Mouse (Mus musculus): ENCODE measurements around the gene Mroh2a. TPM values are rescaled to one million over a fixed set of nuclear protein-coding genes. Genes with fewer than 3 reads are reported as not detected.

The Mroh2a gene
- total RNA-seq, 2 experiments from 2014 or later: not detected

DNA sequence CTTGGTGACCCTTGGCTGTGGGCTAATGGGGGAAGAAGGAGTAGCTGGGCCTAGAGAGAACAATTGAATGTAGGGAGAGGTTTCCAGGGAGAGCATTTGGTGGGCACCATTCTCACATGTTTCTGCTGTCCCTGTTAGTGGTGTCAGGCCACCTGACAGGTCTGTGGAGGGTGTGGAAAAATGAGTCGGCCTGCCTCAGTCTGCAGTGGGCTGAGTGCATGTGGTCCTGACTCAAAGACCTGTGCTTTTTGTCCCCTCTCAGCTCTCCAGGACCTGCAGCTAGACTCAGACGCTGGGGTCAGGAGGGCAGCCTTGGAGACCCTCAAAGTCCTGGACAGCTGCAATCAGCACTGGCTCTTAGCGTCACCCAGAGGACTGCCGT, 32.8 kb downstream of the Mroh2a start:
- no peak overlapping the region for H3K27ac ChIP-seq
- intact Hi-C loops (cut with DNase I): no loop called here
- no peak for TF ChIP-seq CTCF (IDR thresholded peaks at IDR 0.05)
- no peak for DNase-seq
- no peak overlapping the region for H3K4me3 ChIP-seq

GRCm38 (mm10) chr1:88260114-88260513, 33.3 kb downstream of the Mroh2a start:
- DNase-seq: no peak
- no peak overlapping the region for H3K4me3 ChIP-seq
- H3K27ac ChIP-seq: no peak overlapping the region
- intact Hi-C loops (cut with DNase I): no loop called here
- TF ChIP-seq CTCF (IDR thresholded peaks at IDR 0.05): no peak

DNA sequence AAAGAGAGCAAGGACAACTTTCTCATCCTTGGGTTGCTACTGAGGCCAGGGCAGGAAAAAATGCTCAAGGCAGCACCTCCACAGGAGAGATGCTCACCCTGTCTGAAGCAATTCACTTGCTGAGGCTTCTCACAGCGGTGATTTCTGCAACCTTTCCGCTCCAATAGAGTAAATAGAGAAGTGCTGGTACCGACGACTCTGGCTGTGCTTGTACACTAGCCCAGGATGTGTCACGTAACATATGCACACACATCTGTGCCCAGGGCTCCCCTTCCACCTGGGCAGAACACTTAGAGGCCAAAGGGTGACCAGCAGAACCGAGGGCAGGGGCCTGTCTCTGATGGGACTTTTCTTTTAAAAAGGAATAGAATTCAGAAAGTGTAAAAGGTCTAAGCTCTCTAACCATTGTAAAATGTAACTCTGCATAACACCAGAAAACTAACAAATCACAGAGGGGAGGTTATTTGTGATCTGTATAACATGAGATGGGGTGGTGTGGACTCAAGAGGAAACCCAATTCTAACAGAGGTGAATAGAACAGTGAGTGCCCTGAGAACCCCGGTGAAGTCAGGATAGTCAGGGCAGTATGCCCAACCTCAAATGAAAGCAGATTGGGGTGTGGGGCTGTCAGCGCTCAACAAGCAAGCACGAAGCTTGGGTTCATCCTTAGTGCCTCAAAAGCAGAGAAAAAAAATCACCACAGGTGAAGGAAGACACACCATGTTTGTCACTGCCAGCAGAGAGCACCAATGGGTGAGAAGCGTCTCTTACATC, 34.0 kb downstream of the Mroh2a start:
- no peak overlapping the region for H3K4me3 ChIP-seq
- DNase-seq: no peak
- intact Hi-C loops (cut with DNase I): no loop called here
- no peak for TF ChIP-seq CTCF (IDR thresholded peaks at IDR 0.05)
- H3K27ac ChIP-seq: no peak overlapping the region

- DNase-seq: no peak
- intact Hi-C loops (cut with DNase I): no loop called here
- no peak overlapping the region for H3K27ac ChIP-seq
- H3K4me3 ChIP-seq: no peak overlapping the region
- no peak for TF ChIP-seq CTCF (IDR thresholded peaks at IDR 0.05)
Measured at GRCm38 (mm10) chr1:88261706-88262105, 34.9 kb downstream of the Mroh2a start.

- no peak for DNase-seq
- no peak for TF ChIP-seq CTCF (IDR thresholded peaks at IDR 0.05)
- Histone ChIP-seq H3K27ac (no peak overlapping the region), H3K4me3 (no peak overlapping the region)
- intact Hi-C loops (cut with DNase I): no loop called here
Measured at GRCm38 (mm10) chr1:88262255-88262654, 35.5 kb downstream of the Mroh2a start.

- no peak for DNase-seq
- intact Hi-C loops (cut with DNase I): no loop called here
Measured at GRCm38 (mm10) chr1:88262961-88263360, 36.2 kb downstream of the Mroh2a start.

GRCm38 (mm10) chr1:88263778-88264177, 37.0 kb downstream of the Mroh2a start:
- no peak for TF ChIP-seq CTCF (IDR thresholded peaks at IDR 0.05)
- no peak for DNase-seq
- H3K27ac ChIP-seq: no peak overlapping the region
- no peak overlapping the region for H3K4me3 ChIP-seq
- intact Hi-C loops (cut with DNase I): no loop called here

More at GRCm38 (mm10) chr1:88262961-88263360, 36.2 kb downstream of the Mroh2a start:
- H3K27ac ChIP-seq: no peak overlapping the region
- no peak overlapping the region for H3K4me3 ChIP-seq
- no peak for TF ChIP-seq CTCF (IDR thresholded peaks at IDR 0.05)

- no peak for DNase-seq
- intact Hi-C loops (cut with DNase I): no loop called here
- TF ChIP-seq CTCF (IDR thresholded peaks at IDR 0.05): no peak
- H3K4me3 ChIP-seq: no peak overlapping the region
- no peak overlapping the region for H3K27ac ChIP-seq
Measured at GRCm38 (mm10) chr1:88264237-88264868, 37.6 kb downstream of the Mroh2a start.

- TF ChIP-seq CTCF (IDR thresholded peaks at IDR 0.05): no peak
- intact Hi-C loops (cut with DNase I): no loop called here
- no peak overlapping the region for H3K4me3 ChIP-seq
- H3K27ac ChIP-seq: no peak overlapping the region
- no peak for DNase-seq
Measured at GRCm38 (mm10) chr1:88264869-88265240, 38.1 kb downstream of the Mroh2a start.

DNA sequence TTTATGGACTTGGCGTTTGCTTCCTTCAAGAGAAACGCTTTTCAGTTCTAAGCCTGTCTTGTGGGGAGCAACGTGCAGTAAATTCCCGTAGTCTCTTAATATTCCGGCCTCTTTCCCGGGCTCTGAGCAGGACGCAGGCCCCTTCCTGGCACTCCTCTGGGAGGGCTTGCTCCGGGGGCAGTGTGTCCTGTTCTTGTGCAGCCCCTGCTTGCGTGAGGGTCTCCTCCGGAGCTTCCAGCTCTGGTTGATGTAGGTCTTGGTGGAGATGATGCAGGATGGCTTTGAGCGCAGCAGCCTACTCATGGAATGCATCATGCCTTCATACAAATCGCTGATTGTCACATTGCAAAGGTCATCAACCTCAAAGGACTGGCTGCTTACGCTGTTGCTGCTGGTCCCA, 39.3 kb downstream of the Mroh2a start:
- DNase-seq: no peak
- Histone ChIP-seq H3K4me3 (no peak overlapping the region), H3K27ac (no peak overlapping the region)
- TF ChIP-seq CTCF (IDR thresholded peaks at IDR 0.05): no peak
- intact Hi-C loops (cut with DNase I): no loop called here

GRCm38 (mm10) chr1:88267489-88267888, 40.7 kb downstream of the Mroh2a start:
- no peak for DNase-seq
- intact Hi-C loops (cut with DNase I): no loop called here
- H3K27ac ChIP-seq: no peak overlapping the region
- no peak overlapping the region for H3K4me3 ChIP-seq
- TF ChIP-seq CTCF (IDR thresholded peaks at IDR 0.05): no peak

- DNase-seq: no peak
- intact Hi-C loops (cut with DNase I): no loop called here
- Histone ChIP-seq H3K27ac (no peak overlapping the region), H3K4me3 (no peak overlapping the region)
- TF ChIP-seq CTCF (IDR thresholded peaks at IDR 0.05): no peak
Measured at GRCm38 (mm10) chr1:88268070-88268469, 41.3 kb downstream of the Mroh2a start.

- intact Hi-C loops (cut with DNase I): no loop called here
- Histone ChIP-seq H3K27ac (no peak overlapping the region), H3K4me3 (no peak overlapping the region)
- TF ChIP-seq CTCF (IDR thresholded peaks at IDR 0.05): no peak
- peak; percentile 18 for DNase-seq
Measured at GRCm38 (mm10) chr1:88269539-88270309, 42.9 kb downstream of the Mroh2a start.

Data from gastrocnemius, adult 2 months (tissue).